Mouse (Mus musculus): ENCODE data around the gene Otop3. TPM values are rescaled to one million over a fixed set of nuclear protein-coding genes. Genes with fewer than 3 reads are reported as not detected.

Gene Otop3
- polyA plus RNA-seq, 1 experiment, result not detected

- Histone ChIP-seq H3K4me3 (replicated peaks) (no peak within 1 kb of the TSS), H3K27me3 (ENCODE audit: control insufficient read depth) (peaks cover 3% of the 10 kb centered on the region; the same call in 1 of the 2 replicates), H3K4me1 (ENCODE audit: control insufficient read depth) (no peaks in the 10 kb centered on the region), H3K9me3 (ENCODE audit: control insufficient read depth, low read length) (no peaks in the 10 kb centered on the region), H3K36me3 (ENCODE audit: control insufficient read depth) (no peaks in the 10 kb centered on the region)
- TF ChIP-seq TAL1 (IDR thresholded peaks at IDR 0.05; ENCODE audit: low read length), result no peak
- no peak for TF ChIP-seq GATA1 (IDR thresholded peaks at IDR 0.05; ENCODE audit: low read length)
These were observed 27.7 kb upstream of the Otop3 start, which contains the start of gene Otop2 for GRCm38 (mm10) chr11:115306863-115307262. Gene Otop2, plus strand, starts transcription at chr11:115307163.

- no peak for TF ChIP-seq GATA1 (IDR thresholded peaks at IDR 0.05; ENCODE audit: low read length)
- TF ChIP-seq TAL1 (IDR thresholded peaks at IDR 0.05; ENCODE audit: low read length), result no peak
- H3K36me3 ChIP-seq (ENCODE audit: control insufficient read depth), result no peaks in the 10 kb centered on the region
- peaks cover 5% of the 10 kb centered on the region; the same call in 1 of the 2 replicates for H3K27me3 ChIP-seq (ENCODE audit: control insufficient read depth)
- H3K4me1 ChIP-seq (ENCODE audit: control insufficient read depth), result no peaks in the 10 kb centered on the region
- H3K9me3 ChIP-seq (ENCODE audit: control insufficient read depth, low read length), result no peaks in the 10 kb centered on the region
- no peak overlapping the region for H3K4me3 ChIP-seq (replicated peaks)
These were observed 25.8 kb upstream of the Otop3 start for GRCm38 (mm10) chr11:115308781-115309180.

- Histone ChIP-seq H3K4me3 (replicated peaks) (no peak overlapping the region), H3K4me1 (ENCODE audit: control insufficient read depth) (no peaks in the 10 kb centered on the region), H3K36me3 (ENCODE audit: control insufficient read depth) (no peaks in the 10 kb centered on the region), H3K27me3 (ENCODE audit: control insufficient read depth) (peaks cover 54% of the 10 kb centered on the region), H3K9me3 (ENCODE audit: control insufficient read depth, low read length) (no peaks in the 10 kb centered on the region)
- no peak for TF ChIP-seq TAL1 (IDR thresholded peaks at IDR 0.05; ENCODE audit: low read length)
- TF ChIP-seq GATA1 (IDR thresholded peaks at IDR 0.05; ENCODE audit: low read length), result no peak
These were observed 20.3 kb upstream of the Otop3 start for GRCm38 (mm10) chr11:115314249-115314648.

- Histone ChIP-seq H3K9me3 (ENCODE audit: control insufficient read depth, low read length) (no peaks in the 10 kb centered on the region), H3K4me1 (ENCODE audit: control insufficient read depth) (no peaks in the 10 kb centered on the region), H3K36me3 (ENCODE audit: control insufficient read depth) (no peaks in the 10 kb centered on the region), H3K27me3 (ENCODE audit: control insufficient read depth) (peaks cover 82% of the 10 kb centered on the region), H3K4me3 (replicated peaks) (no peak overlapping the region)
- TF ChIP-seq GATA1 (IDR thresholded peaks at IDR 0.05; ENCODE audit: low read length) (no peak), TAL1 (IDR thresholded peaks at IDR 0.05; ENCODE audit: low read length) (no peak)
These were observed 17.3 kb upstream of the Otop3 start for GRCm38 (mm10) chr11:115317204-115317603.

- Histone ChIP-seq H3K27me3 (ENCODE audit: control insufficient read depth) (peaks cover 92% of the 10 kb centered on the region), H3K36me3 (ENCODE audit: control insufficient read depth) (no peaks in the 10 kb centered on the region), H3K4me1 (ENCODE audit: control insufficient read depth) (no peaks in the 10 kb centered on the region), H3K9me3 (ENCODE audit: control insufficient read depth, low read length) (no peaks in the 10 kb centered on the region), H3K4me3 (replicated peaks) (no peak overlapping the region)
- no peak for TF ChIP-seq TAL1 (IDR thresholded peaks at IDR 0.05; ENCODE audit: low read length)
- no peak for TF ChIP-seq GATA1 (IDR thresholded peaks at IDR 0.05; ENCODE audit: low read length)
These were observed 16.1 kb upstream of the Otop3 start for GRCm38 (mm10) chr11:115318245-115319027.

GRCm38 (mm10) chr11:115319704-115320383, 14.7 kb upstream of the Otop3 start:
- TF ChIP-seq TAL1 (IDR thresholded peaks at IDR 0.05; ENCODE audit: low read length) (no peak), GATA1 (IDR thresholded peaks at IDR 0.05; ENCODE audit: low read length) (no peak)
- Histone ChIP-seq H3K4me1 (ENCODE audit: control insufficient read depth) (no peaks in the 10 kb centered on the region), H3K36me3 (ENCODE audit: control insufficient read depth) (no peaks in the 10 kb centered on the region), H3K4me3 (replicated peaks) (no peak overlapping the region), H3K27me3 (ENCODE audit: control insufficient read depth) (peaks cover 98% of the 10 kb centered on the region), H3K9me3 (ENCODE audit: control insufficient read depth, low read length) (no peaks in the 10 kb centered on the region)

GRCm38 (mm10) chr11:115321906-115322693, 12.4 kb upstream of the Otop3 start, which contains the start of gene Ush1g:
Gene Ush1g, minus strand, starts transcription at chr11:115322041.
- Histone ChIP-seq H3K4me1 (ENCODE audit: control insufficient read depth) (no peaks in the 10 kb centered on the region; the same call in 1 of the 2 replicates), H3K27me3 (ENCODE audit: control insufficient read depth) (peaks cover 81% of the 10 kb centered on the region), H3K9me3 (ENCODE audit: control insufficient read depth, low read length) (no peaks in the 10 kb centered on the region), H3K36me3 (ENCODE audit: control insufficient read depth) (no peaks in the 10 kb centered on the region), H3K4me3 (replicated peaks) (no peak within 1 kb of the TSS)
- TF ChIP-seq GATA1 (IDR thresholded peaks at IDR 0.05; ENCODE audit: low read length), result no peak
- TF ChIP-seq TAL1 (IDR thresholded peaks at IDR 0.05; ENCODE audit: low read length), result no peak

GRCm38 (mm10) chr11:115323354-115323753, 11.2 kb upstream of the Otop3 start:
- no peak for TF ChIP-seq GATA1 (IDR thresholded peaks at IDR 0.05; ENCODE audit: low read length)
- TF ChIP-seq TAL1 (IDR thresholded peaks at IDR 0.05; ENCODE audit: low read length), result no peak
- H3K4me3 ChIP-seq (replicated peaks), result no peak overlapping the region
- H3K36me3 ChIP-seq (ENCODE audit: control insufficient read depth), result no peaks in the 10 kb centered on the region
- H3K4me1 ChIP-seq (ENCODE audit: control insufficient read depth), result no peaks in the 10 kb centered on the region; the same call in 1 of the 2 replicates
- H3K27me3 ChIP-seq (ENCODE audit: control insufficient read depth), result peaks cover 68% of the 10 kb centered on the region
- H3K9me3 ChIP-seq (ENCODE audit: control insufficient read depth, low read length), result no peaks in the 10 kb centered on the region
